Mouse (Mus musculus) heart, adult 11 months (tissue): Measurements from ENCODE around the gene Rhbdd1.

Source experiments
- DNase-seq: peaks from one replicate; pipeline ENCODE4 v3.0.0; 2022

Gene Rhbdd1

DNA sequence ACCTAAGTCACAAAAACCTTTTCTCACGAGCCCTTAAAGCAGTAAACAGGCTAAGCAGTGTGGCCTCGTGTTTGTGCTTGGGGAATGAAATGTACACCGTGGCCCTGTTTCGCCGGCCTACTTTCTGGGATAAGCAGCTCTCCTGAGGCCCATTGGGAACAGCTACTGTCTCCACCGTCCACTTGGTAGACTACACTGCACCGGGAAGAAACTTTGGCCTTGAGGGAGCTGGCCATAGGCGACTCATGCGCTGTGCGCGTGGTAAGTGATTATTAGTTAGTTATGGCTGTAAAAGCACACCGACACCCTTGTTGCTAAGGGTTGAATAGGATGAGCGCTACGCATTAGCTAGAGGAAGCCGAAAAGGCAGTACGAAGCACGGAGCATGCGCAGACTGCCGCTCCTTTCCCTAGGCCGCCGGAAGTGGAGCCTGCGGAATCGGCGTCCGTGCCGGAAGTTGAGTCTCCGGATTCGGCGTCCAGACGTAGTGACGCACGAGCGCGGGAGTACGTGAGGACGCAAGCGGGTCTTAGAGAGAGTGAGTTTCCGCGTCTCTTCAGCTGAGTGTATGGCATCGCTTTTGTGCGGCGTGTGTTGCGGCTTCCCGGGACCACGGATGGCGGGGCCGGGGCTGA lies at the start of gene Rhbdd1:
TSS of gene Rhbdd1 (plus strand) at position 342 of the 635 bp plus-strand sequence.
- peak; percentile 99 for DNase-seq

GRCm38 (mm10) chr1:82267547-82267946 lies 48.7 kb upstream of the Rhbdd1 start:
- no peak for DNase-seq

- no peak for DNase-seq
Measured at GRCm38 (mm10) chr1:82272231-82272630, 44.0 kb upstream of the Rhbdd1 start.

GRCm38 (mm10) chr1:82273529-82273928 lies 42.7 kb upstream of the Rhbdd1 start:
- DNase-seq: no peak

DNA sequence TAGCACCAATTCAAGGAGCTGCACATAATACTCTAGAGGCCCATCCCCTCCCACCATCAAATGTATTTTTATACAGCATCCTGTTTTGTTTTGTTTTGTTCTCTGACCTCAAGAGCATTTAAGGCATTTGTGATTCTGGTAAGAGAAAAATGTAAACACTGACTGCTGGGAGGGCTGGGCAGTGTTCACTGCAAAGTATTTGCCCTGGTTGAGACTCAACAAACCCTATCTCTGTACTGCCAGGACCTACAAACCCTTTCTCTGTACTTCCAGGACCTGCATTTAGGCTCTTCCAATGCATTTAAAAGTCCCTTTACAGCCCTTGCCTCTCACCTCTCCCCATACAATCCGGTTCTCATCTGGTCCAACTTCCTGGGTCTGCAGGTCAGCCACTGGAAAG lies 41.9 kb upstream of the Rhbdd1 start:
- DNase-seq: no peak

DNA sequence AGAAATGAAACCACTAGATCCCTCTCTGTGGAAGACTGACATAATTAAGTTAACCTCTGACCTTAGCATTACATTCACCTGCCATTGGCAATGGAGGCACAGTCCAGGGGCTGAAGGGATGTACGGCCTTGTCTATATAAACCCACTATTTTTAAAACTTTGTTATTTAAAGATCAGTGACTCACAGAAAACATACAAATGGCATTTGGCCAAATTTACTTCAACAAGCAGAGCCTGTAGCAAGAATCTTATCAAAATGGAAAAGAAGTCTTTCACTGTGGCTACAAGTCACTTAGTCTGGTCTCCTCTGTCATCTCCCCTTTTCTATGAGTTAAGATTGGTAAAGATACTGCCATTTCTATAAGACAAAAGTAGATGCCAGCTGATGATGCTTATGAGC lies 36.5 kb upstream of the Rhbdd1 start:
- DNase-seq: no peak

- peak; percentile 91 for DNase-seq
Measured at GRCm38 (mm10) chr1:82281823-82282222, 34.4 kb upstream of the Rhbdd1 start.

- DNase-seq: peak; percentile 100
Measured at GRCm38 (mm10) chr1:82282992-82283611, 33.1 kb upstream of the Rhbdd1 start.

DNA sequence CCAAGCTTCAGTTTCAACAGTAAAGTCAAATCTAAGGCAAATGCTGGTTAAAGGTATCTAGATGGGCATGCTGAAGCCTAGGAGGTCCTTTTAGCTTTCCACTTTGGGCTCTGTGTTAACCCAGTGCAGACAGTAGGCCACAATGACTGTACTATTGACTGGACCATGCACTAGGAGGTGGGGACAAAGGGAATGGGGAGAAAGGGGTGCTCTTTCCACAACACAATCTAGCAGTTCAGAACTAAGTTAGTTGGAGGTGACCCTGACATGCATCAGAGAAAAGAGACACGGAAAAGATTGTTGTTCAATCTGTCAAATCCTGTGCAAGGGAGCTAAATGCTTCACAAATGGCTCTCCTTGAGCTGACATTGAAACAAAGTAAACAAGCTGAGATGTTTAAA lies 32.4 kb upstream of the Rhbdd1 start:
- DNase-seq: peak; percentile 91

DNA sequence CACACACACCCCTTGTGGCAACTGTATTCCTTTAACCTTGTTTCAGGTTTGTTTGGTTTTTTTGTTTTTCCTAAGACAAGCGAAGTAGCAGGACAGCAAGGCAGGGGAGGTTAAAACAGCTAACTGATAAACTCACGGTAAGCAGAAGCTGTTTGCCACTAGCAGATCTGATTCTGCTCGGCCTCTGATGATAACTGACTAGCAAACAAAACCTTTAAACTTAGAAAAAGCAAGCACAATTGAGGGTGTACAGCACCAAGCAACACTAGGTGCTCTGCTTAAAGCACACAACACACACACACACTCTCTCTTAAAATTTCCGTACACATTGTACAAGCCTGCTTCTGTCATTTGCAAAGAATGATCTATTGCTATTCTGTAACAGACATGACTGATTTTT lies 31.8 kb upstream of the Rhbdd1 start:
- DNase-seq: no peak

GRCm38 (mm10) chr1:82285461-82286189 lies 30.6 kb upstream of the Rhbdd1 start:
- no peak for DNase-seq

- DNase-seq: peak; percentile 91
Measured at GRCm38 (mm10) chr1:82286190-82287051, 29.8 kb upstream of the Rhbdd1 start.

- DNase-seq: peak; percentile 93
Measured at GRCm38 (mm10) chr1:82287052-82287775, 29.0 kb upstream of the Rhbdd1 start.

DNA sequence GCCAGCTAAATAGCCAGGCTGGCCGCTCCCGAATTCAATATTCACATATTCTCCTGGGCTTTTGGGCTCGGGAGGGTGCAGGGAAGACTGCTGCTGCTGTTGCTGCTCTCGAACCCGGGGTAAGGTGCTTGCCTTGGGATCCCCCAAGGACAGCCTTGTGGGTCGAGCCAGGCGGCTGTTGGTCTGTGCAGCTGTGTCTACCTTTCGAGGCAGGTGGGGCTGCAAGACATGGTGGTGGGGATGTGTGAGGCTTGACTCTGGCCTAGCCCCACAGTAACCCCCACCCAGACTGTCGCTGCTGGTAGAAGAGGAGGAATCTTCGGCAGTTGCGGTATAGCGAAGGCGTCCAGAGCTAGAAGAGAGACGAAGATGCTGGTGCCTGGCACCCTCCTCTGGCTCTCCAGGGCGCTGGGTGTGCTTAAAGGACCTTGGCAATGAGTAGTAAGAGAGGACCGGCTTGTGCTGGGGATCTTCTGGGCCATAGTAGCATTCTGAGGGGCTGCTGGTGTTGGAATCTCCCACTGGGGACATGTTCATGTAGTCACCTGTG lies 28.4 kb upstream of the Rhbdd1 start:
- DNase-seq: peak; percentile 90

- DNase-seq: peak; percentile 94
Measured at GRCm38 (mm10) chr1:82288421-82288990, 27.7 kb upstream of the Rhbdd1 start.

- peak; percentile 95 for DNase-seq
Measured at GRCm38 (mm10) chr1:82289116-82289989, 26.9 kb upstream of the Rhbdd1 start.

- peak; percentile 96 for DNase-seq
Measured at GRCm38 (mm10) chr1:82289990-82290681, 26.1 kb upstream of the Rhbdd1 start.

GRCm38 (mm10) chr1:82290723-82291150 lies 25.5 kb upstream of the Rhbdd1 start:
- peak; percentile 99 for DNase-seq

DNA sequence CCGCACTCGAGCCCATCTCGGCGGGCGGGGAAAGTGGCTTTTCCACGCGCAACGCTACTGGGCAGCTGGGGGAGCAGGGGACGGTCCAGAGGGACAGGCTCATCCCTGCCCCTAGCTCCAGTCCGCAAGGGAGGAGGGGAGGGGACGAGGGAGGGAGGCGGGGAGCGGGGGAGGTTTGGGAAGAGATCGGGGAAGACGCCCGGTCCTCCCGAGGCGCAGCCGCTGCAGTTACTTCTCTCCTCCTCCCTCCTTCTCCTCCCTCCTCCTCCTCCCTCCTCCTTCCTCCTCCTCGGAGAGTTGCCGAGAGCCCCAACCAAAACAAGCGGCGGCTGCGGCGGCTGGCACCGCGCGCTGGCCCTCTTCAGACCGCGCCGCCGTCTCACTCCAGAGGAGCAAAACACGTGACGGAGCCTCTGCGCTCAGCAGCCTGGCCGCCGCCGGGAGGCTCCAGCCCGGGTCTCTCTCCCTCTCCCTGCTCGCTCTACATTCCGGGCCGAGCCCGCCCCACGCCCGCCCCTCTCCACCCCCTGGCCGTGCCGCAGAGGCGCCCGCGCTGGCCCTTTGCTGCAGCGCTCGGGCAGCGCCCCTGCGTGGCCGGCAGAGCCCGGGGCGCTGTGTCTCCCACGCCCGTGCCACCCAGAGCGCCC lies 25.0 kb upstream of the Rhbdd1 start, which contains the start of gene Irs1:
TSS of gene Irs1 (minus strand) at position 266 of the 647 bp plus-strand sequence.
- peak; percentile 99 for DNase-seq
